Mouse (Mus musculus): ENCODE results near the gene Ankfy1.

GRCm38 (mm10) chr11:72664641-72665040, 25.2 kb upstream of the Ankfy1 start:
- TF ChIP-seq CTCF (IDR thresholded peaks at IDR 0.05; ENCODE audit: low read depth) (no peak), EP300 (IDR thresholded peaks at IDR 0.05; ENCODE audit: low read depth) (no peak)
